Mouse (Mus musculus) ES-Bruce4 (cell line): ENCODE measurements at regions not wholly inside any gene's neighbourhood (a gene's known extent, or its start where the extent isn't known, plus 50 kb on each side); places are given as distances from the start of the nearest gene placed in this dataset.

Experiments
- H3K27ac ChIP-seq: 2 replicates; pipeline ENCODE4 v1.5.1; 2012; ENCODE audit warnings: low read length, inconsistent platforms; ENCODE audit not compliant: insufficient read depth
- H3K27me3 ChIP-seq: 2 replicates; pipeline ENCODE4 v1.6.1; 2012; ENCODE audit warnings: mild to moderate bottlenecking, low read length, inconsistent platforms; ENCODE audit not compliant: control insufficient read depth, poor library complexity, insufficient read depth, severe bottlenecking
- H3K36me3 ChIP-seq: 2 replicates; pipeline ENCODE4 v1.6.1; 2012; ENCODE audit warnings: inconsistent platforms, mild to moderate bottlenecking, low read length, moderate library complexity; ENCODE audit not compliant: control insufficient read depth, poor library complexity, insufficient read depth, severe bottlenecking
- H3K4me1 ChIP-seq: one replicate; pipeline ENCODE4 v1.8.1; 2011; ENCODE audit warnings: low read length; ENCODE audit not compliant: control insufficient read depth, insufficient read depth
- H3K4me3 ChIP-seq: 2 replicates; pipeline ENCODE4 v1.5.1; 2011; ENCODE audit warnings: low read depth, mild to moderate bottlenecking, low read length
- H3K9ac ChIP-seq: 2 replicates; pipeline ENCODE4 v1.6.1; 2012; ENCODE audit warnings: low read depth, mild to moderate bottlenecking, inconsistent platforms; ENCODE audit not compliant: poor library complexity, severe bottlenecking
- H3K9me3 ChIP-seq: replicated peaks from 2 replicates; pipeline ENCODE4 v1.6.1; 2012; ENCODE audit warnings: mild to moderate bottlenecking, low read length, inconsistent platforms; ENCODE audit not compliant: control insufficient read depth, poor library complexity, insufficient read depth, severe bottlenecking
- CTCF ChIP-seq: IDR thresholded peaks from one replicate; pipeline ENCODE4 v1.8.1; 2011; ENCODE audit warnings: low read depth, low read length
- EP300 ChIP-seq: IDR thresholded peaks from 2 replicates; pipeline ENCODE4 v1.6.1; 2011; ENCODE audit warnings: low read depth, low read length; ENCODE audit not compliant: insufficient read depth
- POLR2A ChIP-seq: IDR thresholded peaks from one replicate; pipeline ENCODE4 v1.8.1; 2011; ENCODE audit warnings: low read length; ENCODE audit not compliant: insufficient read depth

GRCm38 (mm10) chr9:92996156-92996555, 454.1 kb downstream of the Plod2 start:
- H3K4me3 ChIP-seq = no peak overlapping the region
- H3K27me3 ChIP-seq = no peaks in the 10 kb centered on the region
- TF ChIP-seq POLR2A (no peak), CTCF (no peak), EP300 (no peak)
- H3K4me1 ChIP-seq = no peaks in the 10 kb centered on the region
- peaks cover 14% of the 10 kb centered on the region for H3K9me3 ChIP-seq
- no peak overlapping the region for H3K27ac ChIP-seq
- no peak overlapping the region for H3K9ac ChIP-seq
- no peaks in the 10 kb centered on the region for H3K36me3 ChIP-seq

GRCm38 (mm10) chr9:93005182-93005953, 463.3 kb downstream of the Plod2 start:
- no peak overlapping the region for H3K9ac ChIP-seq
- no peaks in the 10 kb centered on the region for H3K36me3 ChIP-seq
- no peaks in the 10 kb centered on the region for H3K27me3 ChIP-seq
- H3K27ac ChIP-seq = no peak overlapping the region
- H3K4me1 ChIP-seq = no peaks in the 10 kb centered on the region
- TF ChIP-seq CTCF (no peak), POLR2A (no peak), EP300 (no peak)
- H3K9me3 ChIP-seq = peaks cover 5% of the 10 kb centered on the region; the same call in 1 of the 2 replicates
- no peak overlapping the region for H3K4me3 ChIP-seq

GRCm38 (mm10) chr9:93008511-93009302, 466.7 kb downstream of the Plod2 start:
- no peak for TF ChIP-seq CTCF
- no peak for TF ChIP-seq POLR2A
- TF ChIP-seq EP300 = no peak
- H3K27ac ChIP-seq = no peak overlapping the region
- no peaks in the 10 kb centered on the region for H3K27me3 ChIP-seq
- no peaks in the 10 kb centered on the region for H3K9me3 ChIP-seq
- H3K36me3 ChIP-seq = no peaks in the 10 kb centered on the region
- H3K4me3 ChIP-seq = no peak overlapping the region
- H3K9ac ChIP-seq = no peak overlapping the region
- H3K4me1 ChIP-seq = no peaks in the 10 kb centered on the region

- H3K9ac ChIP-seq = no peak overlapping the region
- TF ChIP-seq POLR2A (no peak), EP300 (no peak), CTCF (no peak)
- H3K27me3 ChIP-seq = no peaks in the 10 kb centered on the region
- no peak overlapping the region for H3K4me3 ChIP-seq
- H3K4me1 ChIP-seq = no peaks in the 10 kb centered on the region
- no peaks in the 10 kb centered on the region for H3K36me3 ChIP-seq
- no peaks in the 10 kb centered on the region for H3K9me3 ChIP-seq
- H3K27ac ChIP-seq = no peak overlapping the region
These were observed 502.4 kb downstream of the Plod2 start for GRCm38 (mm10) chr9:93044298-93044912.

GRCm38 (mm10) chr9:93072140-93072539, 530.1 kb downstream of the Plod2 start:
- no peaks in the 10 kb centered on the region for H3K36me3 ChIP-seq
- H3K4me3 ChIP-seq = no peak overlapping the region
- H3K27ac ChIP-seq = no peak overlapping the region
- no peak for TF ChIP-seq POLR2A
- no peak for TF ChIP-seq EP300
- no peak for TF ChIP-seq CTCF
- H3K9ac ChIP-seq = no peak overlapping the region
- H3K9me3 ChIP-seq = no peaks in the 10 kb centered on the region
- H3K4me1 ChIP-seq = no peaks in the 10 kb centered on the region
- no peaks in the 10 kb centered on the region for H3K27me3 ChIP-seq
